Mouse (Mus musculus) MEL (cell line): ENCODE results near the gene Zmynd10. TPM values are rescaled to one million over a fixed set of nuclear protein-coding genes. Genes with fewer than 3 reads are reported as not detected.

Experiments
- DNase-seq: peaks from one replicate; pipeline ENCODE4 v3.0.0; 2011; ENCODE audit warnings: low read depth, low spot score
- H3K27ac ChIP-seq: 2 replicates; pipeline ENCODE4 v1.5.1; 2012; ENCODE audit warnings: low read depth, mild to moderate bottlenecking, control low read depth, low read length, moderate library complexity; ENCODE audit not compliant: control insufficient read depth
- H3K27me3 ChIP-seq, 2 experiments: fragments of 150-350 bp in 1 of 2; sonication (generic) in 1 of 2; 2 replicates each; pipeline ENCODE4 v1.6.1; 2012; ENCODE audit warnings: low read length in 2 of 2, mild to moderate bottlenecking in 2 of 2, improper control_type of control experiment in 1 of 2, moderate library complexity in 1 of 2; ENCODE audit not compliant: insufficient read depth in 2 of 2, control insufficient read depth in 1 of 2
- H3K36me3 ChIP-seq, 2 experiments: 2 replicates each; pipeline ENCODE4 v1.6.1; 2012 to 2014; ENCODE audit warnings: low read length in 2 of 2, improper control_type of control experiment in 1 of 2, inconsistent platforms in 1 of 2, mild to moderate bottlenecking in 1 of 2; ENCODE audit not compliant: insufficient read depth in 2 of 2, control insufficient read depth in 1 of 2
- H3K4me1 ChIP-seq, 2 experiments: fragments of 150-350 bp in 1 of 2; sonication (generic) in 1 of 2; 2 replicates each; pipeline ENCODE4 v1.6.1; 2012; ENCODE audit warnings: low read length in 2 of 2, improper control_type of control experiment in 1 of 2, mild to moderate bottlenecking in 1 of 2; ENCODE audit not compliant: insufficient read depth in 2 of 2, control insufficient read depth in 1 of 2
- H3K4me3 ChIP-seq, 2 experiments: fragments of 150-350 bp in 1 of 2; sonication (generic) in 1 of 2; 2 replicates each; pipeline ENCODE4 v1.5.1; 2012; ENCODE audit warnings: low read depth in 2 of 2, low read length in 2 of 2, mild to moderate bottlenecking in 2 of 2, moderate library complexity in 2 of 2, control low read depth in 1 of 2, improper control_type of control experiment in 1 of 2; ENCODE audit not compliant: control insufficient read depth in 1 of 2, insufficient read depth in 1 of 2
- H3K79me2 ChIP-seq: 2 replicates; pipeline ENCODE4 v1.6.1; 2012; ENCODE audit warnings: mild to moderate bottlenecking, low read length, moderate library complexity; ENCODE audit not compliant: control insufficient read depth, poor library complexity, insufficient read depth
- H3K9ac ChIP-seq: 2 replicates; pipeline ENCODE4 v1.6.1; 2012; ENCODE audit warnings: low read depth, mild to moderate bottlenecking, control low read depth, low read length, moderate library complexity; ENCODE audit not compliant: control insufficient read depth, poor library complexity, severe bottlenecking
- H3K9me3 ChIP-seq: fragments of 150-350 bp; sonication (generic); replicated peaks from 2 replicates; pipeline ENCODE4 v1.6.1; 2012; ENCODE audit warnings: mild to moderate bottlenecking, low read length, improper control_type of control experiment, moderate library complexity; ENCODE audit not compliant: insufficient read depth
- BHLHE40 ChIP-seq: IDR thresholded peaks from 2 replicates; pipeline ENCODE4 v1.6.1; 2012; ENCODE audit warnings: low read depth, mild to moderate bottlenecking, inconsistent platforms, low read length, improper control_type of control experiment, borderline replicate concordance
- CHD1 ChIP-seq: IDR thresholded peaks from 2 replicates; pipeline ENCODE4 v1.6.1; 2012; ENCODE audit warnings: low read depth, mild to moderate bottlenecking, inconsistent platforms, low read length, improper control_type of control experiment
- CHD2 ChIP-seq: IDR thresholded peaks from 2 replicates; pipeline ENCODE4 v1.6.1; 2011; ENCODE audit warnings: low read length, improper control_type of control experiment
- CTCF ChIP-seq, 3 experiments: IDR thresholded peaks in 2 of 3; conservative IDR thresholded peaks in 1 of 3; 2 replicates each; pipeline ENCODE4 v1.5.1; 2011 to 2012; ENCODE audit warnings: low read length in 3 of 3, low read depth in 2 of 3, mild to moderate bottlenecking in 2 of 3, improper control_type of control experiment in 1 of 3, inconsistent platforms in 1 of 3, mixed read lengths in 1 of 3, moderate library complexity in 1 of 3; ENCODE audit not compliant: control insufficient read depth in 1 of 3, insufficient read depth in 1 of 3, poor library complexity in 1 of 3, severe bottlenecking in 1 of 3
- E2F4 ChIP-seq: IDR thresholded peaks from 2 replicates; pipeline ENCODE4 v1.6.1; 2011; ENCODE audit warnings: low read depth, low read length, improper control_type of control experiment, borderline replicate concordance
- ELF1 ChIP-seq: IDR thresholded peaks from 2 replicates; pipeline ENCODE4 v1.6.1; 2014; ENCODE audit warnings: low read depth, mild to moderate bottlenecking, inconsistent platforms, low read length, improper control_type of control experiment, moderate library complexity
- EP300 ChIP-seq, 2 experiments: IDR thresholded peaks; 2 replicates each; pipeline ENCODE4 v1.6.1; 2011; ENCODE audit warnings: improper control_type of control experiment in 2 of 2, low read length in 2 of 2, low read depth in 1 of 2, mild to moderate bottlenecking in 1 of 2
- ETS1 ChIP-seq: IDR thresholded peaks from 2 replicates; pipeline ENCODE4 v1.6.1; 2012; ENCODE audit warnings: low read depth, mild to moderate bottlenecking, inconsistent platforms, low read length, improper control_type of control experiment, moderate library complexity
- GABPA ChIP-seq: IDR thresholded peaks from 2 replicates; pipeline ENCODE4 v1.6.1; 2012; ENCODE audit warnings: low read depth, mild to moderate bottlenecking, inconsistent platforms, low read length, improper control_type of control experiment, moderate library complexity
- HCFC1 ChIP-seq: IDR thresholded peaks from 2 replicates; pipeline ENCODE4 v1.6.1; 2012; ENCODE audit warnings: low read depth, mild to moderate bottlenecking, inconsistent platforms, low read length, improper control_type of control experiment, moderate library complexity
- KAT2A ChIP-seq: conservative IDR thresholded peaks from 2 replicates; pipeline ENCODE4 v1.6.1; 2012; ENCODE audit warnings: low read depth, low read length, improper control_type of control experiment, inconsistent platforms
- MAFK ChIP-seq: IDR thresholded peaks from 2 replicates; pipeline ENCODE4 v1.6.1; 2011; ENCODE audit warnings: low read depth, mild to moderate bottlenecking, low read length, improper control_type of control experiment, borderline replicate concordance
- MAZ ChIP-seq: IDR thresholded peaks from 2 replicates; pipeline ENCODE4 v1.6.1; 2012; ENCODE audit warnings: low read depth, mild to moderate bottlenecking, inconsistent platforms, low read length, improper control_type of control experiment
- MEF2A ChIP-seq: IDR thresholded peaks from 2 replicates; pipeline ENCODE4 v1.6.1; 2014; ENCODE audit warnings: low read depth, mild to moderate bottlenecking, inconsistent platforms, low read length, improper control_type of control experiment; ENCODE audit not compliant: poor library complexity, insufficient replicate concordance, severe bottlenecking; ENCODE audit errors: extremely low read depth
- MXI1 ChIP-seq: IDR thresholded peaks from 2 replicates; pipeline ENCODE4 v1.6.1; 2011; ENCODE audit warnings: mild to moderate bottlenecking, low read depth, low read length, improper control_type of control experiment
- MYB ChIP-seq: IDR thresholded peaks from 2 replicates; pipeline ENCODE4 v1.6.1; 2011; ENCODE audit warnings: mild to moderate bottlenecking, low read depth, low read length, improper control_type of control experiment
- MYC ChIP-seq: IDR thresholded peaks from 2 replicates; pipeline ENCODE4 v1.6.1; 2011; ENCODE audit warnings: low read depth, mild to moderate bottlenecking, low read length, improper control_type of control experiment, moderate library complexity
- NRF1 ChIP-seq: IDR thresholded peaks from 2 replicates; pipeline ENCODE4 v1.6.1; 2014; ENCODE audit warnings: low read depth, mild to moderate bottlenecking, inconsistent platforms, low read length, improper control_type of control experiment, moderate library complexity; ENCODE audit not compliant: poor library complexity, insufficient read depth, severe bottlenecking
- POLR2AphosphoS2 ChIP-seq: IDR thresholded peaks from 2 replicates; pipeline ENCODE4 v1.6.1; 2011; ENCODE audit warnings: low read length, improper control_type of control experiment
- RAD21 ChIP-seq: IDR thresholded peaks from 2 replicates; pipeline ENCODE4 v1.6.1; 2011; ENCODE audit warnings: mild to moderate bottlenecking, low read depth, low read length, improper control_type of control experiment
- RCOR1 ChIP-seq: IDR thresholded peaks from 2 replicates; pipeline ENCODE4 v1.6.1; 2012; ENCODE audit warnings: low read depth, mild to moderate bottlenecking, inconsistent platforms, low read length, improper control_type of control experiment
- SMC3 ChIP-seq: IDR thresholded peaks from 2 replicates; pipeline ENCODE4 v1.6.1; 2011; ENCODE audit warnings: low read depth, low read length, improper control_type of control experiment
- TBP ChIP-seq: IDR thresholded peaks from 2 replicates; pipeline ENCODE4 v1.8.0; 2011; ENCODE audit warnings: low read depth, low read length, improper control_type of control experiment
- UBTF ChIP-seq: IDR thresholded peaks from 2 replicates; pipeline ENCODE4 v1.6.1; 2012; ENCODE audit warnings: low read depth, mild to moderate bottlenecking, inconsistent platforms, low read length, improper control_type of control experiment, moderate library complexity, borderline replicate concordance; ENCODE audit not compliant: insufficient read depth
- ZC3H11A ChIP-seq: IDR thresholded peaks from 2 replicates; pipeline ENCODE4 v1.6.1; 2012; ENCODE audit warnings: low read depth, mild to moderate bottlenecking, inconsistent platforms, low read length, improper control_type of control experiment
- ZNF384 ChIP-seq: IDR thresholded peaks from 2 replicates; pipeline ENCODE4 v1.6.1; 2012; ENCODE audit warnings: low read depth, mild to moderate bottlenecking, inconsistent platforms, low read length, improper control_type of control experiment
- polyA plus RNA-seq, 2 experiments: library from polyadenylated mRNA; stranded (reverse) in 1 of 2; unstranded in 1 of 2; fragments of >175 nt in 1 of 2; fragments of >200 nt in 1 of 2; gene quantifications; 2 replicates each; pipeline versions ENCODE4 v1.2.1 to v1.2.4; 2012; ENCODE audit warnings: low replicate concordance in 2 of 2, low read depth in 1 of 2; ENCODE audit not compliant: insufficient read length in 2 of 2, insufficient read depth in 1 of 2, missing spikeins in 1 of 2
- total RNA-seq: library from RNA; depleted of rRNA; stranded (reverse); fragments of 300-350 nt; gene quantifications from 2 replicates; pipeline ENCODE4 v1.2.3, GENCODE M21; 2012

Gene Zmynd10
- total and polyA plus RNA-seq, 3 experiments, result 0.31 to 0.85 TPM; not detected in 1

GRCm38 (mm10) chr9:107544196-107544700 is 2.9 kb upstream of the Zmynd10 start:
- no peak for TF ChIP-seq MYB
- TF ChIP-seq MEF2A, result no peak
- no peak for TF ChIP-seq CHD2
- no peak for TF ChIP-seq ZNF384
- TF ChIP-seq E2F4, result no peak
- TF ChIP-seq UBTF, result no peak
- no peak for TF ChIP-seq NRF1
- no peak for TF ChIP-seq MXI1
- no peak for TF ChIP-seq MAZ
- TF ChIP-seq KAT2A, result no peak
- no peak for TF ChIP-seq RAD21
- no peak for TF ChIP-seq RCOR1
- no peak for TF ChIP-seq ZC3H11A
- no peak for TF ChIP-seq ETS1
- no peak for TF ChIP-seq TBP
- no peak for TF ChIP-seq ELF1
- TF ChIP-seq GABPA, result no peak
- no peak for TF ChIP-seq MYC
- no peak for TF ChIP-seq EP300 (IDR thresholded peaks at IDR 0.05; ENCODE audit: low read depth in 1 of 2, low read length in 2 of 2)
- no peaks in the 10 kb centered on the region for H3K9me3 ChIP-seq
- no peak for DNase-seq
- H3K79me2 ChIP-seq, result peaks cover 4% of the 10 kb centered on the region; the same call in 1 of the 2 replicates
- H3K36me3 ChIP-seq, result peaks cover 0 to 2% of the 10 kb centered on the region in 2 experiments; a peak in 1 of 4 replicates
- no peak overlapping the region for H3K27ac ChIP-seq
- H3K4me3 ChIP-seq, result no peak overlapping the region
- no peaks in the 10 kb centered on the region for H3K27me3 ChIP-seq
- H3K4me1 ChIP-seq, result peaks cover 0 to 8% of the 10 kb centered on the region in 2 experiments; a peak in 1 of 4 replicates
- H3K9ac ChIP-seq, result no peak overlapping the region

- H3K27ac ChIP-seq, result no peak overlapping the region
- H3K9me3 ChIP-seq, result no peaks in the 10 kb centered on the region
- H3K79me2 ChIP-seq, result peaks cover 4% of the 10 kb centered on the region; the same call in 1 of the 2 replicates
- DNase-seq, result no peak
- no peak overlapping the region for H3K9ac ChIP-seq
- H3K36me3 ChIP-seq, result peaks cover 0 to 2% of the 10 kb centered on the region in 2 experiments; a peak in 1 of 4 replicates
- peaks cover 0 to 8% of the 10 kb centered on the region in 2 experiments; a peak in 1 of 4 replicates for H3K4me1 ChIP-seq
- no peak overlapping the region for H3K4me3 ChIP-seq
- no peaks in the 10 kb centered on the region for H3K27me3 ChIP-seq
- TF ChIP-seq MAFK (no peak), HCFC1 (no peak), NRF1 (no peak), CTCF (IDR thresholded peaks at IDR 0.05 in 2 of 3, conservative IDR thresholded peaks at IDR 0.05 in 1 of 3; ENCODE audit: control insufficient read depth in 1 of 3, insufficient read depth in 1 of 3, low read depth in 2 of 3, low read length in 3 of 3, poor library complexity in 1 of 3, severe bottlenecking in 1 of 3) (no peak), BHLHE40 (no peak), GABPA (no peak), CHD2 (no peak), SMC3 (no peak), CHD1 (no peak), POLR2AphosphoS2 (no peak), MEF2A (no peak), MYB (no peak)
Observed at GRCm38 (mm10) chr9:107544729-107545128, 2.4 kb upstream of the Zmynd10 start.
